Mouse (Mus musculus) small intestine, adult 2 months (tissue): ENCODE measurements around the gene Hoxc5.

Source experiments
- CTCF ChIP-seq: fragments of 200-500 bp; IDR thresholded peaks from 2 replicates; pipeline ENCODE4 v1.5.1; 2012; ENCODE audit warnings: low read depth, mild to moderate bottlenecking, control low read depth, inconsistent platforms, low read length, moderate library complexity, mixed read lengths; ENCODE audit not compliant: insufficient replicate concordance, insufficient read length; ENCODE audit errors: extremely low read depth
- POLR2A ChIP-seq: fragments of 200-500 bp; IDR thresholded peaks from 2 replicates; pipeline ENCODE4 v1.6.1; 2012; ENCODE audit warnings: low read depth, mild to moderate bottlenecking, control low read depth, inconsistent platforms, low read length, moderate library complexity

GRCm38 (mm10) chr15:102967312-102967510, at the start of gene Hoxc5:
- TF ChIP-seq CTCF (no peak), POLR2A (no peak)
